Mouse (Mus musculus) left cerebral cortex, adult 11 months (tissue): Measurements from ENCODE around the gene Coro2b.

Source experiments
- DNase-seq: peaks from one replicate; pipeline ENCODE4 v3.0.0; 2022; ENCODE audit warnings: low spot score

Gene Coro2b

GRCm38 (mm10) chr9:62536655-62537631 is at the start of gene Coro2b:
TSS of gene Coro2b (minus strand) at chr9:62537044.
- no peak for DNase-seq

- no peak for DNase-seq
Measured at GRCm38 (mm10) chr9:62577558-62577957, 40.7 kb upstream of the Coro2b start.

GRCm38 (mm10) chr9:62569121-62569520 is 32.3 kb upstream of the Coro2b start:
- no peak for DNase-seq

GRCm38 (mm10) chr9:62567818-62568217 is 31.0 kb upstream of the Coro2b start:
- DNase-seq: no peak

GRCm38 (mm10) chr9:62562236-62562635 is 25.4 kb upstream of the Coro2b start:
- DNase-seq: no peak

GRCm38 (mm10) chr9:62560432-62560831 is 23.6 kb upstream of the Coro2b start:
- no peak for DNase-seq

- DNase-seq: no peak
Measured at GRCm38 (mm10) chr9:62560006-62560405, 23.2 kb upstream of the Coro2b start.

GRCm38 (mm10) chr9:62559446-62559845 is 22.6 kb upstream of the Coro2b start:
- DNase-seq: no peak

- DNase-seq: no peak
Measured at GRCm38 (mm10) chr9:62558058-62558457, 21.2 kb upstream of the Coro2b start.

GRCm38 (mm10) chr9:62556748-62557147 is 19.9 kb upstream of the Coro2b start:
- DNase-seq: no peak

- DNase-seq: no peak
Measured at GRCm38 (mm10) chr9:62555258-62555856, 18.5 kb upstream of the Coro2b start.

- peak; percentile 68 for DNase-seq
Measured at GRCm38 (mm10) chr9:62554606-62555005, 17.8 kb upstream of the Coro2b start.

- no peak for DNase-seq
Measured at GRCm38 (mm10) chr9:62553366-62553940, 16.6 kb upstream of the Coro2b start.

- DNase-seq: no peak
Measured at GRCm38 (mm10) chr9:62551531-62551930, 14.7 kb upstream of the Coro2b start.

- DNase-seq: no peak
Measured at GRCm38 (mm10) chr9:62550661-62551093, 13.8 kb upstream of the Coro2b start.

GRCm38 (mm10) chr9:62549809-62550208 is 13.0 kb upstream of the Coro2b start:
- DNase-seq: peak; percentile 90

GRCm38 (mm10) chr9:62547476-62547875 is 10.6 kb upstream of the Coro2b start:
- DNase-seq: no peak

- no peak for DNase-seq
Measured at GRCm38 (mm10) chr9:62544856-62545255, 8.0 kb upstream of the Coro2b start.

GRCm38 (mm10) chr9:62543878-62544277 is 7.0 kb upstream of the Coro2b start:
- no peak for DNase-seq

- no peak for DNase-seq
Measured at GRCm38 (mm10) chr9:62541606-62542005, 4.8 kb upstream of the Coro2b start.

GRCm38 (mm10) chr9:62541182-62541581 is 4.3 kb upstream of the Coro2b start:
- no peak for DNase-seq

GRCm38 (mm10) chr9:62540736-62541135 is 3.9 kb upstream of the Coro2b start:
- no peak for DNase-seq

- DNase-seq: no peak
Measured at GRCm38 (mm10) chr9:62540166-62540565, 3.3 kb upstream of the Coro2b start.
